Mouse (Mus musculus) brown adipose tissue, adult 24 weeks (tissue): Measurements from ENCODE around the gene Ispd. TPM values are rescaled to one million over a fixed set of nuclear protein-coding genes. Genes with fewer than 3 reads are reported as not detected.

Experiments
- H3K27ac ChIP-seq: fragments of 200-500 bp; replicated peaks from 2 replicates; pipeline ENCODE4 v1.5.1; 2012; ENCODE audit warnings: low read depth, mild to moderate bottlenecking, low read length
- H3K4me1 ChIP-seq: fragments of 200-500 bp; 2 replicates; pipeline ENCODE4 v1.6.1; 2012; ENCODE audit warnings: low read length, mixed read lengths; ENCODE audit not compliant: control insufficient read depth, insufficient read depth, insufficient read length
- H3K4me3 ChIP-seq: fragments of 200-500 bp; 2 replicates; pipeline ENCODE4 v1.5.1; 2012; ENCODE audit warnings: low read depth, mild to moderate bottlenecking, low read length, moderate library complexity; ENCODE audit not compliant: insufficient read depth
- polyA plus RNA-seq: library from polyadenylated mRNA; stranded (reverse); fragments of >200 nt; gene quantifications from 2 replicates; pipeline ENCODE4 v1.2.4, GENCODE M21; 2012; ENCODE audit not compliant: missing spikeins, insufficient read depth, insufficient read length

The Ispd gene
- polyA plus RNA-seq, 1 experiment, result 1.9 TPM

GRCm38 (mm10) chr12:36680883-36681505, 299.7 kb downstream of the Ispd start:
- Histone ChIP-seq H3K4me1 (no peaks in the 10 kb centered on the region; the same call in 1 of the 2 replicates), H3K27ac (no peak overlapping the region), H3K4me3 (no peak overlapping the region)

- H3K4me1 ChIP-seq, result no peaks in the 10 kb centered on the region; the same call in 1 of the 2 replicates
- H3K27ac ChIP-seq, result no peak overlapping the region
- H3K4me3 ChIP-seq, result no peak overlapping the region
Measured at GRCm38 (mm10) chr12:36681779-36682178, 300.5 kb downstream of the Ispd start.

DNA sequence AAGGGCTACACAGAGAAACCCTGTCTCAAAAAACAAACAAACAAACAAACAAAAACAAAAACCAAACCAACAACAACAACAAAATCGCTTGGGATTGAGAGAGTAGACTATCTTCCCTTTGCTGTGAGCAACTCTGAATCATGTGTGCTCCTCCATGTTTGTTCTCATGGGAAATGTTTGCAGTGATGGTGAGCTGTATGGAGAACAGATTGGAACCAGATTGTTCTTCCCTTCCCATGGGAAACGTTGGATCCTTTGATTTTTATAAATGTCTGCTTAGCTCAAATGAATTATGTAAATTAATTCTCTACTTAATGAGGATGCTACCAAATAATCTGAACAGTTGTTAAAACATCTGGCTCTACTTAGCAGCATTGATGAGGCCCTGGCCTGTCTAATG, 312.8 kb downstream of the Ispd start:
- H3K4me3 ChIP-seq, result no peak overlapping the region
- no peak overlapping the region for H3K27ac ChIP-seq
- no peaks in the 10 kb centered on the region for H3K4me1 ChIP-seq

- Histone ChIP-seq H3K27ac (no peak overlapping the region), H3K4me1 (no peaks in the 10 kb centered on the region), H3K4me3 (no peak overlapping the region)
Measured at GRCm38 (mm10) chr12:36704380-36704779, 323.1 kb downstream of the Ispd start.

GRCm38 (mm10) chr12:36708810-36709209, 327.6 kb downstream of the Ispd start:
- no peak overlapping the region for H3K4me3 ChIP-seq
- H3K27ac ChIP-seq, result no peak overlapping the region
- no peaks in the 10 kb centered on the region for H3K4me1 ChIP-seq

GRCm38 (mm10) chr12:36713866-36714662, 332.8 kb downstream of the Ispd start:
- H3K4me3 ChIP-seq, result peak overlapping the region; percentile 39
- no peaks in the 10 kb centered on the region for H3K4me1 ChIP-seq
- H3K27ac ChIP-seq, result peak overlapping the region; percentile 88

DNA sequence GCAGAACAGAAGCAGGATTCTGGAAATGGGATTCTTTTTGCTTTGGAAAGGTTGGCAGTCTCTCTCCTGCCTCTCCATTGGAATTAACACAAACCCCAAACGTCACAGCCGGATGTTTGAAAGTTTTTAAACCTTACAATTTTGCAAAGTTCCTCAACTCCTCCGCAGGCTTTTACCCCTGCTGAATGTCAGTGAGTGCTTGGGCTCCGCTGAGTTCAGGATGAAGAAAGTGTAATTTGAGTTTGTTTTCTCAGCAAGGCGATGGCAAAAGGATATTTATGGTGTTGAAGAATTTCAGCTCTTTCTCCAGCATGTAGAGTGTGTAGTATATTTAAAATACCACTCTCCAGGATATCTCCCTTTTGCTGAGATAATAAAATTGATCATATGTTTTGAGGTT, 336.3 kb downstream of the Ispd start:
- Histone ChIP-seq H3K27ac (peak overlapping the region; percentile 96), H3K4me3 (peak overlapping the region; percentile 63)

DNA sequence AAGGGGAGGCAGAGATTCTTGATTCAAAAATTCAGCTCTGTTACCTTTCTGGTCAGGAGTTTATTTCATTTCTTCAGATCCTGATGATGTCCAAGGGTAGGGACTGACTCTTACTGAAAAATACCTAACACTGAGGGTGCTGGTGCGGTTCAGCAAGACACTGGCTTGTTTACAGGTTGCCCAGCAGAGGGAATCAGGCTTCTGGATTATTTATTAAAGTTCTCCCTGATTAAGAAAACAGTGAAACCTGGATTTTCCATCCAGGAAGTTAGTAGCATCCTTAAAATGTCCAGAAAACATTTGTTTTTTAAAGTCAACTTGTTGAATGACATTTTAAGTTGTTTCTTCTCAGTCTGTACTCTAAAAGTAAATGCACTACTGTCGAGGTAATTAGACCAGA, 337.2 kb downstream of the Ispd start:
- Histone ChIP-seq H3K4me1 (peaks cover 12% of the 10 kb centered on the region), H3K27ac (peak overlapping the region; percentile 96), H3K4me3 (peak overlapping the region; percentile 63)

More for the DNA sequence above, 336.3 kb downstream of the Ispd start:
- peaks cover 9% of the 10 kb centered on the region for H3K4me1 ChIP-seq

- Histone ChIP-seq H3K27ac (peak overlapping the region; percentile 89), H3K4me1 (peaks cover 13% of the 10 kb centered on the region), H3K4me3 (no peak overlapping the region)
Measured at GRCm38 (mm10) chr12:36719074-36719473, 337.8 kb downstream of the Ispd start.

GRCm38 (mm10) chr12:36720779-36721178, 339.5 kb downstream of the Ispd start:
- Histone ChIP-seq H3K4me1 (peaks cover 17% of the 10 kb centered on the region), H3K27ac (peak overlapping the region; percentile 68), H3K4me3 (no peak overlapping the region)

GRCm38 (mm10) chr12:36721223-36721622, 340.0 kb downstream of the Ispd start:
- H3K4me1 ChIP-seq, result peaks cover 17% of the 10 kb centered on the region
- H3K4me3 ChIP-seq, result 0 out of 2 replicates have a peak overlapping the region, but pooled peaks have one; percentile 5
- peak overlapping the region; percentile 68 for H3K27ac ChIP-seq

- Histone ChIP-seq H3K27ac (peak overlapping the region; percentile 79), H3K4me1 (peaks cover 21% of the 10 kb centered on the region), H3K4me3 (no peak overlapping the region)
Measured at GRCm38 (mm10) chr12:36722754-36723153, 341.5 kb downstream of the Ispd start.

DNA sequence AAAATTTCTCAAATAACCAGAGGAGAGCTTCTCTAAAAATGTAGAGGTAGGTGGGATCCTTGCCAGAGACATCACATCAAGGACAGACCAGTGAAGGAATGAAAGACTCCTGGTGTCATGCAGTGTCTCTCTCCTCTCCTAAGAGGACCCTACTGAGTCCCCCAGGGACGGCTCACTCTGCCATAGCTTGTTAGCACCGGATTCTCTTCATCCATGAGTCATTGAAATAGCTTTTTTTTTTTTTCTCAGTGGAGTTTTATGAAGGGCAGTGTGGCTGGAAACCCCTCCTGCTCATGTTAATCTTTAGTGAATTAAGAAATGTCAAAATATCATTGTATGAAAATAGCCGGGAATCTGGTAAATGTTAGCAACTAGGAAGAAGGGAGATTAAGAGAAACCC, 342.1 kb downstream of the Ispd start:
- peak overlapping the region; percentile 86 for H3K27ac ChIP-seq
- H3K4me1 ChIP-seq, result peaks cover 21% of the 10 kb centered on the region
- no peak overlapping the region for H3K4me3 ChIP-seq

GRCm38 (mm10) chr12:36724297-36724696, 343.0 kb downstream of the Ispd start:
- H3K27ac ChIP-seq, result no peak overlapping the region; the same call in 1 of the 2 replicates
- no peak overlapping the region for H3K4me3 ChIP-seq
- peaks cover 21% of the 10 kb centered on the region for H3K4me1 ChIP-seq

- peaks cover 21% of the 10 kb centered on the region for H3K4me1 ChIP-seq
- no peak overlapping the region for H3K4me3 ChIP-seq
- 0 out of 2 replicates have a peak overlapping the region, but pooled peaks have one; percentile 21 for H3K27ac ChIP-seq
Measured at GRCm38 (mm10) chr12:36725250-36725649, 344.0 kb downstream of the Ispd start.
